Mouse (Mus musculus): ENCODE results near the gene Ccdc174.
A peak's percentile ranks its signal among the peaks of the same experiment; 100 is the strongest.
"Not testable (repeated sequence)": the region's sequence is repeated elsewhere in the genome, so short reads cannot be mapped to it uniquely, and the experiment has no call there.

The Ccdc174 gene

DNA sequence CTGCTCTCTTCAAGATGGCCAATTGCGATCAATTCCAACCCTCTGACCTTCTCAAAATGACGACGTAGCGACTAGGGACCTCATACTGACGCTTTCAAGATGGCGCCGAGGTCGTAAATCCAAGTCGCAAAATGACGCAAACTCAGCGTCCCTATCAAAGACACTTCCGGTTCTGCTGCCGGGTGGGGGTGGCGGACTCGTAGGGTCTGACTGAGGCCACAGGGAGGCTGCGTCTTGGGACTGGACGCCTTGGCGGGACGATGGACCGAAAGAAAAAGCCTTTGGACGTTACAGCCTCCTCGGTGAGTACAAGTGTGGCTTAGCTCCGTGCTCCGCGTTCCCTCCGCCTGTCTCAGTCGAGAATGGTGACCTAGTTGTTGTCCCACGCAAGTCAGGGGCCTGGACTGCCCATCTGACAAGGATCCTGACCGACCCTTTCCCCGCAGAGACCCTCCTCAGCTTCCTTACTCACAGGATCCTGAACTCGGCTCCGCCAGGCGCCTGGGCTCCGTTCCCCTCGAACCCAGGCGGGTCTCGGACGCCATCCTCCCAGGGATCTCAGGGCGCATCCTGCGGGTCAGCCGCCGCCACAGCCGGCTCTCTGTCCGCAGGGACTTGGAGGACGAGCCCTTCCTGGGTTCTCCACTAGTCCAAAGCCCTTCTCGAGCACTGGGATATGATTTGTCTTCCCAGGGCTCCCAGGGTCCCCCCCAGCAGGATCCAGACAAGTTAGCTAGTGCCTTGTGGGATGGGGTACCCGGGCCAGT lies at the start of gene Ccdc174:
Gene Ccdc174 (plus strand): TSS at position 169 of the 767 bp plus-strand sequence.
- DNase-seq: peak; percentile 89

GRCm38 (mm10) chr6:91832863-91833440 lies 44.9 kb upstream of the Ccdc174 start:
- DNase-seq: no peak

GRCm38 (mm10) chr6:91839010-91839871 lies 38.6 kb upstream of the Ccdc174 start:
- DNase-seq: peak; percentile 75

- DNase-seq: no peak
Measured at GRCm38 (mm10) chr6:91842897-91843627, 34.8 kb upstream of the Ccdc174 start.

DNA sequence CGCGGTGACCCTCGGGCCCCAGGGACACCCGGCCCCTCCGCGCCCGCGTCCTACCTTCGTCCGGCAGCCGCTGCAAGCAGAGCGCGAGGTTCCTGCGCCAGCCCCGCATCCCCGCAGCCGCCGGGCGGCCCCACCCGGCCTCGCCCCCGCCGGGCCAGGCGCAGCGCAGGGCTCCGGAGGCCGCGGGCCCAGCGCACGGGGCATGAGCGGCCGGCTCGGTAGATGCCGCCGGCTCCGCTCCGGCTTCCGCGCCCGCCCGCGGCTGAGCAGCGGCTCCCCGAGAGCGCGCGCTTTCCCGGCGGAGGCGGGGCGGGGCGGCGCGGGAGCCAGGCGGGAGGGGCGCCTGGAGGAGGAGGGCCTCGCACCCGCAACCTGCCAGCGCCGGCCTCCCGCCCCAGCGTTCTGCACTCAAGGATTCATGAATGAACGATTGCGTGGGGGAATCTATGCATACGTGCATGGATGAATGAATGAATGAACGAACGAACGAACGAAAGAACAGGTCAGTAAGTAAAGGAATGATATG lies 34.2 kb upstream of the Ccdc174 start:
- no peak for DNase-seq

DNA sequence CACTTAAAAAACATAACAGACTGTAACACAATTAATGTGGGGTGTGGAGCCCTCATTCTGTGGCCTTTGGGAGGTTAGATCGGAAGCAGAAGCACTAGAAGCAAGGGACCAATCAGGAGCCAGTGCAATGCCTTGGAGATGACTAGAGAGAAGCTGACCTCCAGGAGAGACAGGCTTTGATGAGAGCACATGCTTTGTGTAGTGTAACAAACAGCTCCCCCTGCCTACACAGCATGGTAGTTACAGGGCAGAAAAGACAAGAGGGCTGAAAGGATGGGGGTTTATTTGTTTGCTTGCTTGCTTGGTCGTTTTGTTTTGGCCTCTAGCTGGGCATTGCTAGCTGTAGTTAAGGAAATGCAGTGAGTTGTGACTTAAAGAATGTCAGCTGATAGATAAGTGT lies 25.3 kb upstream of the Ccdc174 start:
- DNase-seq: peak; percentile 28

DNA sequence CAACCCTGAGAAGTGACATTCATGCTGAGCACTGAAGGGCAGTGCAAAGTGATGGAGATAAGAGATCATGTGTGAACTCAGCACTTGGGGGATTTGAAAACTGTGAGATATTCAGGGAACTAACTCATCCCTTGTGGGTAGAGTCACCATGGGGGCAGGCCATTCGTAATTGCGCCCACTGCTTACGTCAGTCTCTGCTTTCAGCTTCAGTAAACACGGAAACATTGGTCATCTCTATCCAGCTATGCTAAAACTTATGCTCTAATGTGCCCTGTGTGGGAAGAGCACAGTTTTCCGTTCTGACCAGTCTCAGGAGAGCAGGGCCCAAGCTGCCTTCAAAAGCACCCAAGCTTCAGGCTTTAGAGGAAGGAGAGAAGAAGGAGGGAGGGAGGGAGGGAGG lies 19.5 kb upstream of the Ccdc174 start:
- no peak for DNase-seq

DNA sequence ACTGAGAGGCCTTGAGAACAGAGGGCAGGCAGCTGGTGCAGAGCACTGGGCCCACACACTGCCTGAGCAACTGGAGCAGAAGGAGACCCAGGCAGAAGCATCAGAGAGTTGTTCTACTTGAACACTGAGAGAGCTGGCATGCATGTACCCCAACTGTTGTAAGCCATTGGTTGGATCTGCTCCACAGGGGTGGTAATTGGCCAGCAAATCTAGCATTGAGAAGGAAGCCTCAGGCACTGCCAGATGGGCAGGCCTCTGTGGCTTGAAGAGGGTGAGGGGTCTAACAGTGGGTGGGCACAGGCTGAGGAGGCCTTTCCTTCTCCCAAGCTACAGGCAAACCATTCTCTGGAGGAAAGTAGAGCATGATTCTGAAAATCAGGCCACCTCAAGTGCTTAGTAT lies 15.0 kb upstream of the Ccdc174 start:
- no peak for DNase-seq

DNA sequence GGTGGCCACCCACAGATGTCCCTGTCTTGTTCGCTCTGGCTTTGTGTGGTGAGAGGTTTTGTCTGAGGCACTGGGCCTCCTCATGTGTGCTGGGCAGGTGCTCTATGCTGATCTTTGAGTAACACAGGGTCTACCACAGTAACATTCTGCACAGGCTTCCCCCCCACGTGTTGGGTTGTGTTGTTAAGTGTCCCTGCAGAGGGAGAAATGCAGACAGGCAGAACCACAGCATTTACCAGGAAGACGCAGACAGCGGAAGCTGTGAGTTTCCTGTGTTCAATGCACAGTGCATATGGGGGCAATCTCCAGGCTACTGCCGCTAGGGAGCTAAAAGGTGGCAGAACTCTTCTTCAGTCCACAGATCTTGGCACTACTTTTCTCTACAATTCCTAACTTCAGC lies 13.3 kb upstream of the Ccdc174 start:
- no peak for DNase-seq

- DNase-seq: no peak
Measured at GRCm38 (mm10) chr6:91865601-91866000, 12.3 kb upstream of the Ccdc174 start.

DNA sequence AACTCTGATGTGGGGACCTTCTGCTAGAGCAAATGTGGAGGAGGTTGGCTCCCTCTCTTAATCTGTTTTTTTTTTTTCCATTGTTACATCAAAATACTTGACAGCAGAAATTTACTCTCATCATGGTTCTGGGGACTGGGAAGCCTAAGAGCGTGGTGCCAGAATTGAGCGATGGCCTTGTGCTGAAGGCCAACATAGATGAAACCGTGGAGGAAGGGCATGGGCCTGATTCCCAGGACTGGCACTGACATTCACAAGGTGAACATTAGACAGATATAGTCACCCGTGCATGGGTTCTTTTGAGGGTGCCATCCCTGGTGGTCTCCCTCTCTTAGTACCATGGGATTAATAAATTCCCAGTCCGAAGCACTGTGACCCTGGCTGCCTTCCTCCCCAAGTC lies 9.8 kb upstream of the Ccdc174 start:
- no peak for DNase-seq

DNA sequence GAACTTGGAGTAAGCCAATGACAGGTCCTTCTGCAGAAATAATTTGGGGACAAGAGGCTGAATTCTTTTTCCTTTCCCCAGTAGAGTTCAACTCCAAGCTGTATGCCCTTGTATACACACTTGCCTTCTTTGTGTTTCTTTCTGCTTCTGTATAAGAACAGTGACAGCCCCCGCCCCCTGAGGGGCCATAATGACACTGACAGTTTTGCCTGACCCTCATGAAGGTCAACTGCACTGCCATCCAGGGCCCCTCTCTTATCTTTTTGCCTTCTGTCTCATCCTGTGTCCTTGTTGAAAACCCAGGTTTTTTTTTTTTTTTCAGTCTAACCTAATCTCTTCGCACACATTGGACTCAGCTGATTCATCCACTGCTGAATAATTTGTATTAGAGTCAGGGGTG lies 5.1 kb upstream of the Ccdc174 start:
- no peak for DNase-seq

DNA sequence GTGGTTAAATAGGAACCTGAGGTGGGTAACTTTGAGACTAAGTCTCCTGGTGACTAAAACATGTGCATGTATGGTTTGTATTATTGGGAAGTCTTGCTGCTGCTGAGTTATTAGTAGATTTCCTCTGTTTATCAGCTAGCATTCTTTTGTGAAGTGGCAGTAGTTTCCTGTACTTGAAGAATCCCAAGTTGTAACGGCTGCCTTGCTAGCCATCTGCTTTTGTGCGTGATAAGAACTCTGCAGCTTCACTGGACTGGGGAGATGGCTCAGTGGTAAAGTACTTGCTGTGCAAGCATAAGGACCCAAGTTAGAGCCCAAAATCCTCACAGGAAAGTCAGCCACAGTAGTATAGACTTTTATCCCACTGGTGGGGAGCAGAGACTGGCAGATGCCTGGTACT lies 6.0 kb downstream of the Ccdc174 start:
- DNase-seq: no peak

- DNase-seq: no peak
Measured at GRCm38 (mm10) chr6:91889255-91889906, 11.5 kb downstream of the Ccdc174 start.

DNA sequence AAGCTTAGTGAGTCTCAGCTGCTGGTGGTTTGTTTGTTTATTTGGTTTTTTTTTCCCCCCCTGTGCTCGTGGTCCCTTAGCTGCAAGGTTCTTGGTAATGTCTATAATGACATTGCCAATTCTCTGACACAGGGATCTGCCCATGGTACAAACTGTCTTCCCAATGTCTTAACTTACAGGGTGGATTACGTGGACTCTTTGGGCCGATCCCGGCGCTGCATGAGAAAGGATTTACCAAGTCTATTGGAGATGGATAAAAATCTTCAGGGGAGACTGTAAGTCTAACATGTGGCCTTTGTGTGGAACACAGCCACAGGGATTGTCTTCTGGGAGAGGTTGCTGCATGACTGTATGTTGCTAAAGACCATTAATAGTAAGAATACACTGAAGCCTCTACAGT lies 12.8 kb downstream of the Ccdc174 start:
- no peak for DNase-seq

- no peak for DNase-seq
Measured at GRCm38 (mm10) chr6:91891776-91892175, 13.9 kb downstream of the Ccdc174 start.

DNA sequence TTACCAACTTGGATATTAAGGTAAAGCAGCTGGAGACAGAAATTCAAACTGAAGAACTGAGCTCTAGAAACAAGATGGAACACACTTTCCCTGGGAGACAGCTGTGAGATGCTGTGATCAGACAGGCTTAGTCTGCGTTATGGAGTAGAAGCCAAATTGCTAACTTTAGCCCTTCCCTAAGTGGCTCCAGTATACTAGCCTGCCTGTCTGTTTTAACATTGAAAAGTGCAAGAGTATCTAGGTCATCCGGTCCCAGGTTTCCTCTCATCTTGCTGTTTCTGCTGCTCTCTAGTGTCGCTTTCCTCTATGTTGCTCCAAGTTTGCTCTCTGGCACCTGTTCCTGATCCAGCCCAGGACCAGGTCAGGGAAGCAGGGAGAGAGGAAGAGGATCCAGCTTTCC lies 18.9 kb downstream of the Ccdc174 start:
- no peak for DNase-seq

GRCm38 (mm10) chr6:91901505-91901904 lies 23.7 kb downstream of the Ccdc174 start:
- DNase-seq: peak; percentile 81

- DNase-seq: not testable (repeated sequence)
Measured at GRCm38 (mm10) chr6:91902509-91902908, 24.7 kb downstream of the Ccdc174 start, which contains the start of gene 4930590J08Rik. 4930590J08Rik (plus strand) TSS chr6:91902809.

DNA sequence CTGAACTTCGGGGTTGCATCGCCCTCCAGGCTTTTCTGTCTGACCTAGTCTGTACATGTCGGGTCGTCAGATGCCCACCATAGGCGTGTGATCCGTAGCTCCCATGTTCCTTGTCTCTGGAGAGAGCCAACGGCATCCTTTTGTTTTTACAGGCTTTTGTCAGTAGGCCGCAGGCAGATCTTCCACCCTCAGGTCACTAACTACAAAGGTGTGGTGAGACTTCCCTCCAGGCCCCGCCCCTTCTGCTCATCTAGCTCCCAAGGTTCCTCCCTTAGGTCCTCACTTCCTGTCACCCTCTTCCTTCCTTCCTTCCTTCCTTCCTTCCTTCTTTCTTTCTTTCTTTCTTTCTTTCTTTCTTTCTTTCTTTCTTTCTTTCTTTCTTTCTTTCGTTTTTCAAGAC lies 36.2 kb downstream of the Ccdc174 start:
- no peak for DNase-seq

- no peak for DNase-seq
Measured at GRCm38 (mm10) chr6:91917286-91917685, 39.4 kb downstream of the Ccdc174 start.

- DNase-seq: no peak
Measured at GRCm38 (mm10) chr6:91917716-91918115, 39.9 kb downstream of the Ccdc174 start.
